Mouse (Mus musculus) E14TG2a.4 (cell line): Measurements from ENCODE around the gene Npb.
"Not testable (repeated sequence)": the region's sequence is repeated elsewhere in the genome, so short reads cannot be mapped to it uniquely, and the experiment has no call there.

ENCODE experiments used
- H3K27me3 ChIP-seq: 2 replicates; pipeline ENCODE4 v1.6.1; 2014; ENCODE audit warnings: low read length, control low read depth; ENCODE audit not compliant: insufficient read depth
- H3K36me3 ChIP-seq: 2 replicates; pipeline ENCODE4 v1.6.1; 2014; ENCODE audit warnings: low read length, control low read depth; ENCODE audit not compliant: insufficient read depth
- H3K4me1 ChIP-seq: replicated peaks from 2 replicates; pipeline ENCODE4 v1.6.1; 2014; ENCODE audit warnings: low read depth, low read length, control low read depth
- H3K4me3 ChIP-seq: replicated peaks from 2 replicates; pipeline ENCODE4 v1.5.1; 2014; ENCODE audit warnings: mild to moderate bottlenecking, low read length
- H3K9me3 ChIP-seq: 2 replicates; pipeline ENCODE4 v1.6.1; 2014; ENCODE audit warnings: low read length, control low read depth
- CTCF ChIP-seq: conservative IDR thresholded peaks from 2 replicates; pipeline ENCODE4 v1.5.1; 2014; ENCODE audit warnings: low read length
- NANOG ChIP-seq: IDR thresholded peaks from 2 replicates; pipeline ENCODE4 v1.6.1; 2014; ENCODE audit warnings: borderline replicate concordance, low read length, mixed read lengths
- POU5F1 ChIP-seq: IDR thresholded peaks from 2 replicates; pipeline ENCODE4 v1.6.1; 2014; ENCODE audit warnings: low read length, borderline replicate concordance

The Npb gene

GRCm38 (mm10) chr11:120608241-120609034, at the start of gene Npb:
Gene Npb (plus strand): TSS chr11:120608477.
- no peaks in the 10 kb centered on the region for H3K9me3 ChIP-seq
- H3K4me1 ChIP-seq, result peaks cover 73% of the 10 kb centered on the region
- peak within 1 kb of the TSS; percentile 72 for H3K4me3 ChIP-seq
- H3K36me3 ChIP-seq, result peaks cover 79% of the 10 kb centered on the region
- H3K27me3 ChIP-seq, result 0 out of 2 replicates have a peak, but pooled peaks cover 2% of the 10 kb centered on the region
- TF ChIP-seq CTCF (no peak), NANOG (no peak), POU5F1 (no peak)

- H3K9me3 ChIP-seq, H3K27me3 ChIP-seq, H3K4me3 ChIP-seq, H3K4me1 ChIP-seq: not testable (repeated sequence)
- TF ChIP-seq CTCF, result 0 out of 2 replicates have a peak, but pooled peaks have one; percentile 2
- peaks cover 49% of the 10 kb centered on the region for H3K36me3 ChIP-seq
Measured at GRCm38 (mm10) chr11:120558843-120559242, 49.4 kb upstream of the Npb start.

GRCm38 (mm10) chr11:120560952-120561728, 47.1 kb upstream of the Npb start:
- H3K36me3 ChIP-seq, result peaks cover 72% of the 10 kb centered on the region
- H3K9me3 ChIP-seq, result no peaks in the 10 kb centered on the region
- no peak for TF ChIP-seq POU5F1
- no peak for TF ChIP-seq NANOG
- no peak for TF ChIP-seq CTCF
- no peak overlapping the region for H3K4me3 ChIP-seq
- no peaks in the 10 kb centered on the region for H3K27me3 ChIP-seq
- peaks cover 13% of the 10 kb centered on the region; the same call in 1 of the 2 replicates for H3K4me1 ChIP-seq

- Histone ChIP-seq H3K27me3 (no peaks in the 10 kb centered on the region), H3K36me3 (peaks cover 90% of the 10 kb centered on the region), H3K4me1 (peaks cover 18% of the 10 kb centered on the region; the same call in 1 of the 2 replicates), H3K9me3 (no peaks in the 10 kb centered on the region), H3K4me3 (no peak overlapping the region)
- TF ChIP-seq CTCF, result no peak
- no peak for TF ChIP-seq NANOG
- no peak for TF ChIP-seq POU5F1
Measured at GRCm38 (mm10) chr11:120562949-120563348, 45.3 kb upstream of the Npb start.

- no peaks in the 10 kb centered on the region for H3K27me3 ChIP-seq
- no peaks in the 10 kb centered on the region for H3K9me3 ChIP-seq
- no peak overlapping the region for H3K4me3 ChIP-seq
- peaks cover 100% of the 10 kb centered on the region for H3K36me3 ChIP-seq
- TF ChIP-seq POU5F1 (no peak), NANOG (no peak), CTCF (no peak)
- H3K4me1 ChIP-seq, result peaks cover 22% of the 10 kb centered on the region
Measured at GRCm38 (mm10) chr11:120565114-120565513, 43.2 kb upstream of the Npb start.

- Histone ChIP-seq H3K9me3 (no peaks in the 10 kb centered on the region), H3K27me3 (no peaks in the 10 kb centered on the region), H3K36me3 (peaks cover 86% of the 10 kb centered on the region), H3K4me3 (no peak overlapping the region), H3K4me1 (peaks cover 35% of the 10 kb centered on the region)
- TF ChIP-seq POU5F1 (no peak), CTCF (no peak), NANOG (no peak)
Measured at GRCm38 (mm10) chr11:120568324-120568723, 40.0 kb upstream of the Npb start.

GRCm38 (mm10) chr11:120571122-120571521, 37.2 kb upstream of the Npb start:
- TF ChIP-seq CTCF (no peak), POU5F1 (no peak), NANOG (no peak)
- Histone ChIP-seq H3K4me1 (peaks cover 41% of the 10 kb centered on the region), H3K27me3 (no peaks in the 10 kb centered on the region), H3K36me3 (peaks cover 60% of the 10 kb centered on the region), H3K4me3 (peak overlapping the region; percentile 99), H3K9me3 (no peaks in the 10 kb centered on the region)

GRCm38 (mm10) chr11:120571754-120572416, 36.4 kb upstream of the Npb start:
- Histone ChIP-seq H3K4me3 (peak overlapping the region; percentile 99), H3K4me1 (peaks cover 46% of the 10 kb centered on the region), H3K36me3 (peaks cover 60% of the 10 kb centered on the region), H3K9me3 (no peaks in the 10 kb centered on the region), H3K27me3 (no peaks in the 10 kb centered on the region)
- no peak for TF ChIP-seq CTCF
- TF ChIP-seq NANOG, result no peak
- TF ChIP-seq POU5F1, result no peak
